Mouse (Mus musculus) myocyte (in vitro differentiated cells): ENCODE measurements around the gene Nptxr.

Source experiments
- POLR2A ChIP-seq: IDR thresholded peaks from one replicate; pipeline ENCODE4 v1.6.1; 2011; ENCODE audit warnings: low read depth, mild to moderate bottlenecking, control low read depth, moderate library complexity; ENCODE audit not compliant: insufficient read length
- POLR2AphosphoS2 ChIP-seq: IDR thresholded peaks from one replicate; pipeline ENCODE4 v1.6.1; 2011; ENCODE audit warnings: low read depth, control low read depth; ENCODE audit not compliant: insufficient read length
- TCF12 ChIP-seq: IDR thresholded peaks from one replicate; pipeline ENCODE4 v1.6.1; 2011; ENCODE audit warnings: mild to moderate bottlenecking, control low read depth; ENCODE audit not compliant: poor library complexity, insufficient read depth, severe bottlenecking
- USF1 ChIP-seq: IDR thresholded peaks from one replicate; pipeline ENCODE4 v1.6.1; 2011; ENCODE audit warnings: low read depth, mild to moderate bottlenecking, control low read depth, moderate library complexity

DNA sequence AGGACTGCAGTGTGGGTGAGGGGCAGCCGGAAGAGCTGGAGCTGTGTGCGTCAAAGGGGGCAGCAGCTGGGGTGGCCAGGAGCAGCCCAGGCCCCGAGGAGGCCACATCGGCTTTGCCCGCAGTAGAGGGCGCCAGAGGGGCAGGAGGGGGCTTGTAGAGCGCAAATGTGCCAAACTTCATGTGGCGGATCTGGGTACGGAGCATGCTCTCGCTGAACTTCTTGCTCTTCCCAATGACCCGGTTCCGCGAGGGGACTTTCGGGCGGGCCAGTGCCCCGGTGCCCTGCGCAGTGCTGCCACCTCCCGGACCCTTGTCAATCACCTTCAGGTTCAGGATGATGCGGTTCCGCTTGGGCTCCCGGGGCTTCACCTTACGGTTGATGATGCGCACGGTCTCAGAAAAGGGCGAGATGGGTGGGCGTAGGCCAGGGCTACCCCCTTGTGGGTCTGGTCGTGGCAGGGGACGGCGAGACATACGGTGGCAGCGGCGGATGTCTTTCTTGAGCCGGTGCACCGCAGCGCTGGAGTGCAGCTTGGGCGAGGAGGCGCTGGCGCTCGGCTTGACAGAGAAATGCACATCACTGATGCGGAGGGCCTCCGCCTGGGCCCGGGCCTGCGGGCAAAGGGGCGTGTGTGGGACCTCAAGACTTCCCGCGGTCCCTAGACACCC is 23.9 kb upstream of the Nptxr start:
- no peak for TF ChIP-seq POLR2AphosphoS2
- no peak for TF ChIP-seq USF1
- TF ChIP-seq POLR2A = no peak
- TF ChIP-seq TCF12 = no peak
